Mouse (Mus musculus) intestine, postnatal 0 days (tissue): ENCODE results near the gene AI854703. TPM values are rescaled to one million over a fixed set of nuclear protein-coding genes. Genes with fewer than 3 reads are reported as not detected.
A peak's percentile ranks its signal among the peaks of the same experiment; 100 is the strongest.

Experiments
- ATAC-seq: fragments of 200-750 bp; cut with Nextera tagmentation; 2 replicates; pipeline ENCODE4 v1.8.0; 2017; ENCODE audit warnings: mild to moderate bottlenecking, moderate TSS enrichment, moderate library complexity
- H3K27ac ChIP-seq: fragments of 300-500 bp; sonication (generic); 2 replicates; pipeline ENCODE4 v1.5.1; 2014; ENCODE audit warnings: mild to moderate bottlenecking, low read depth, low read length, moderate library complexity
- H3K27me3 ChIP-seq: fragments of 300-500 bp; sonication (generic); replicated peaks from 2 replicates; pipeline ENCODE4 v1.6.1; 2014; ENCODE audit warnings: low read length, mixed read lengths; ENCODE audit not compliant: control insufficient read depth, insufficient read depth
- H3K36me3 ChIP-seq: fragments of 300-500 bp; sonication (generic); 2 replicates; pipeline ENCODE4 v1.6.1; 2014; ENCODE audit warnings: mild to moderate bottlenecking, moderate library complexity; ENCODE audit not compliant: control insufficient read depth, insufficient read depth
- H3K4me1 ChIP-seq: fragments of 300-500 bp; sonication (generic); replicated peaks from 2 replicates; pipeline ENCODE4 v1.6.1; 2014; ENCODE audit warnings: antibody characterized with exemption, low read length, mixed read lengths; ENCODE audit not compliant: control insufficient read depth, insufficient read depth
- H3K4me2 ChIP-seq: fragments of 300-500 bp; sonication (generic); replicated peaks from 2 replicates; pipeline ENCODE4 v1.6.1; 2014; ENCODE audit warnings: low read depth, mild to moderate bottlenecking, moderate library complexity
- H3K4me3 ChIP-seq: fragments of 300-500 bp; sonication (generic); 2 replicates; pipeline ENCODE4 v1.5.1; 2014; ENCODE audit warnings: low read depth, low read length
- H3K9ac ChIP-seq: fragments of 300-500 bp; sonication (generic); 2 replicates; pipeline ENCODE4 v1.6.1; 2014; ENCODE audit warnings: mild to moderate bottlenecking, low read depth, low read length
- H3K9me3 ChIP-seq: fragments of 300-500 bp; sonication (generic); 2 replicates; pipeline ENCODE4 v1.6.1; 2016; ENCODE audit warnings: mixed run types; ENCODE audit not compliant: control insufficient read depth
- CTCF ChIP-seq: sonication (generic); IDR thresholded peaks from 2 replicates; pipeline ENCODE4 v1.5.1; 2016; ENCODE audit warnings: low read depth, mild to moderate bottlenecking, control low read depth, antibody characterized with exemption, moderate library complexity
- whole genome bisulfite sequencing: fragments of 180-500 bp; shearing (Covaris S2); extraction: QIAGEN DNeasy Blood & Tissue Kit; methylation state at CpG from one replicate; pipeline ENCODE4 v1.1.7; 2014; 5-methylcytosine and 5-hydroxymethylcytosine counted together
- polyA plus RNA-seq: library from polyadenylated mRNA; unstranded; fragments of >200 nt; fragmentation: Nextera tagmentation; extraction: Ambion mirVana; gene quantifications from 2 replicates; pipeline ENCODE4 v1.2.1, GENCODE M21; 2015

AI854703 gene
- 0.55 and 0.63 TPM in 2 replicates for polyA plus RNA-seq

GRCm38 (mm10) chr6:48626464-48626863 is at the start of gene AI854703:
Gene AI854703, plus strand, starts transcription at chr6:48626764.
- Histone ChIP-seq H3K4me2 (peak within 1 kb of the TSS; percentile 84), H3K4me3 (peak within 1 kb of the TSS; percentile 45), H3K9me3 (no peaks in the 10 kb centered on the region), H3K36me3 (no peaks in the 10 kb centered on the region), H3K27me3 (peaks cover 5% of the 10 kb centered on the region), H3K9ac (no peak within 1 kb of the TSS; the same call in 1 of the 2 replicates), H3K27ac (no peak within 1 kb of the TSS), H3K4me1 (0 out of 2 replicates have a peak, but pooled peaks cover 2% of the 10 kb centered on the region)
- 45% methylated on average over 8 of the region's 8 CpGs for WGBS
- no peak for ATAC-seq
- no peak for TF ChIP-seq CTCF

- no peak for ATAC-seq
- no peaks in the 10 kb centered on the region for H3K36me3 ChIP-seq
- H3K9me3 ChIP-seq: no peaks in the 10 kb centered on the region
- H3K4me3 ChIP-seq: no peak overlapping the region
- H3K4me1 ChIP-seq: no peaks in the 10 kb centered on the region
- no peak overlapping the region for H3K4me2 ChIP-seq
- 43% methylated on average over 5 of the region's 5 CpGs for whole genome bisulfite sequencing
- TF ChIP-seq CTCF: no peak
- H3K27me3 ChIP-seq: no peaks in the 10 kb centered on the region
- no peak overlapping the region for H3K9ac ChIP-seq
- 0 out of 2 replicates have a peak overlapping the region, but pooled peaks have one; percentile 46 for H3K27ac ChIP-seq
These were observed 47.8 kb upstream of the AI854703 start for GRCm38 (mm10) chr6:48578736-48579135.

- no peak for TF ChIP-seq CTCF
- H3K9me3 ChIP-seq: no peaks in the 10 kb centered on the region
- WGBS: 33% methylated on average over 5 of the region's 5 CpGs
- no peak overlapping the region for H3K4me3 ChIP-seq
- H3K27me3 ChIP-seq: no peaks in the 10 kb centered on the region
- H3K4me2 ChIP-seq: 0 out of 2 replicates have a peak overlapping the region, but pooled peaks have one; percentile 27
- no peak overlapping the region for H3K9ac ChIP-seq
- ATAC-seq: no peak
- no peaks in the 10 kb centered on the region for H3K36me3 ChIP-seq
- no peaks in the 10 kb centered on the region for H3K4me1 ChIP-seq
- H3K27ac ChIP-seq: 0 out of 2 replicates have a peak overlapping the region, but pooled peaks have one; percentile 46
These were observed 47.3 kb upstream of the AI854703 start for GRCm38 (mm10) chr6:48579215-48579648.

- H3K4me2 ChIP-seq: no peak overlapping the region
- H3K9me3 ChIP-seq: no peaks in the 10 kb centered on the region
- WGBS: 26% methylated on average over 3 of the region's 3 CpGs
- no peak overlapping the region for H3K9ac ChIP-seq
- no peaks in the 10 kb centered on the region for H3K27me3 ChIP-seq
- H3K36me3 ChIP-seq: no peaks in the 10 kb centered on the region
- TF ChIP-seq CTCF: no peak
- H3K27ac ChIP-seq: no peak overlapping the region
- no peak overlapping the region for H3K4me3 ChIP-seq
- no peaks in the 10 kb centered on the region for H3K4me1 ChIP-seq
- ATAC-seq: no peak
These were observed 45.3 kb upstream of the AI854703 start for GRCm38 (mm10) chr6:48581257-48581656.

GRCm38 (mm10) chr6:48582037-48582436 is 44.5 kb upstream of the AI854703 start:
- TF ChIP-seq CTCF: peak; percentile 85
- H3K9ac ChIP-seq: no peak overlapping the region
- H3K4me3 ChIP-seq: no peak overlapping the region
- H3K36me3 ChIP-seq: no peaks in the 10 kb centered on the region
- no peak for ATAC-seq
- H3K4me1 ChIP-seq: no peaks in the 10 kb centered on the region
- H3K27ac ChIP-seq: no peak overlapping the region
- H3K27me3 ChIP-seq: no peaks in the 10 kb centered on the region
- H3K4me2 ChIP-seq: no peak overlapping the region
- 77% methylated on average over 3 of the region's 3 CpGs for WGBS
- H3K9me3 ChIP-seq: no peaks in the 10 kb centered on the region

GRCm38 (mm10) chr6:48589194-48589750 is 37.3 kb upstream of the AI854703 start, which contains the start of gene Gm45021:
Gene Gm45021, plus strand, starts transcription at chr6:48589610.
- no peak for TF ChIP-seq CTCF
- H3K27me3 ChIP-seq: no peaks in the 10 kb centered on the region
- H3K4me1 ChIP-seq: no peaks in the 10 kb centered on the region
- no peak within 1 kb of the TSS for H3K4me2 ChIP-seq
- 38% methylated on average over 6 of the region's 6 CpGs for WGBS
- no peaks in the 10 kb centered on the region for H3K36me3 ChIP-seq
- no peak within 1 kb of the TSS for H3K9ac ChIP-seq
- ATAC-seq: no peak
- no peak within 1 kb of the TSS for H3K4me3 ChIP-seq
- H3K27ac ChIP-seq: no peak within 1 kb of the TSS
- no peaks in the 10 kb centered on the region for H3K9me3 ChIP-seq
